Mouse (Mus musculus) liver, embryonic 14.5 days (tissue): ENCODE measurements around the gene Gpr142. TPM values are rescaled to one million over a fixed set of nuclear protein-coding genes. Genes with fewer than 3 reads are reported as not detected.
A peak's percentile ranks its signal among the peaks of the same experiment; 100 is the strongest.

Source experiments
- ATAC-seq: fragments of 200-750 bp; cut with Nextera tagmentation; 2 replicates; pipeline ENCODE4 v1.8.0; 2017; ENCODE audit warnings: moderate number of reproducible peaks, mild to moderate bottlenecking, moderate library complexity; ENCODE audit not compliant: insufficient read depth
- DNase-seq, 3 experiments: peaks; one replicate each; pipeline ENCODE4 v3.0.0-alpha.2; 2012 to 2013; ENCODE audit warnings: low read depth in 3 of 3, low spot score in 3 of 3
- H3K27ac ChIP-seq: fragments of 300-500 bp; sonication (generic); 2 replicates; pipeline ENCODE4 v1.5.1; 2014; ENCODE audit warnings: moderate library complexity, mild to moderate bottlenecking, control low read depth, inconsistent platforms
- H3K27me3 ChIP-seq: fragments of 300-500 bp; sonication (generic); 2 replicates; pipeline ENCODE4 v1.6.1; 2014; ENCODE audit warnings: mild to moderate bottlenecking, low read length, moderate library complexity; ENCODE audit not compliant: control insufficient read depth, insufficient read depth
- H3K36me3 ChIP-seq: fragments of 300-500 bp; sonication (generic); replicated peaks from 2 replicates; pipeline ENCODE4 v1.6.1; 2014; ENCODE audit warnings: low read depth; ENCODE audit not compliant: control insufficient read depth, insufficient read depth
- H3K4me1 ChIP-seq, 2 experiments: fragments of 200-500 bp in 1 of 2; fragments of 300-500 bp in 1 of 2; sonication (generic) in 1 of 2; replicated peaks; 2 replicates each; pipeline ENCODE4 v1.6.1; 2012 to 2014; ENCODE audit warnings: antibody characterized with exemption in 1 of 2, inconsistent platforms in 1 of 2, low read length in 1 of 2; ENCODE audit not compliant: control insufficient read depth in 2 of 2, insufficient read depth in 2 of 2
- H3K4me2 ChIP-seq: fragments of 300-500 bp; sonication (generic); 2 replicates; pipeline ENCODE4 v1.6.1; 2014; ENCODE audit warnings: low read depth, mild to moderate bottlenecking, control low read depth, moderate library complexity
- H3K4me3 ChIP-seq, 2 experiments: fragments of 200-500 bp in 1 of 2; fragments of 300-500 bp in 1 of 2; sonication (generic) in 1 of 2; 2 replicates each; pipeline ENCODE4 v1.5.1; 2012 to 2014; ENCODE audit warnings: low read depth in 2 of 2, low read length in 2 of 2, mild to moderate bottlenecking in 2 of 2, control low read depth in 1 of 2, inconsistent platforms in 1 of 2, moderate library complexity in 1 of 2; ENCODE audit not compliant: insufficient read depth in 1 of 2
- H3K9ac ChIP-seq: fragments of 300-500 bp; sonication (generic); replicated peaks from 2 replicates; pipeline ENCODE4 v1.6.1; 2014; ENCODE audit warnings: mild to moderate bottlenecking, control low read depth, moderate library complexity
- H3K9me3 ChIP-seq: fragments of 300-500 bp; sonication (generic); 2 replicates; pipeline ENCODE4 v1.6.1; 2016; ENCODE audit warnings: low read length, mixed read lengths; ENCODE audit not compliant: control insufficient read depth
- CTCF ChIP-seq: IDR thresholded peaks from 2 replicates; pipeline ENCODE4 v1.5.1; 2016; ENCODE audit warnings: antibody characterized with exemption, low read depth, control low read depth
- EP300 ChIP-seq: IDR thresholded peaks from 2 replicates; pipeline ENCODE4 v1.6.1; 2016; ENCODE audit warnings: antibody characterized with exemption, low read depth
- WGBS: fragments of 180-500 bp; shearing (Covaris S2); extraction: QIAGEN DNeasy Blood & Tissue Kit; methylation state at CpG from one replicate; pipeline ENCODE4 v1.1.7; 2014; ENCODE audit not compliant: insufficient replicate concordance; 5-methylcytosine and 5-hydroxymethylcytosine counted together
- polyA plus RNA-seq, 2 experiments: library from polyadenylated mRNA; depleted of rRNA in 1 of 2; stranded (reverse) in 1 of 2; unstranded in 1 of 2; fragments of >200 nt; fragmentation: Nextera tagmentation in 1 of 2; extraction: Ambion mirVana in 1 of 2; gene quantifications; 2 replicates each; pipeline versions ENCODE4 v1.2.1 to v1.2.3; 2012 to 2014

Gene Gpr142
- polyA plus RNA-seq, 2 experiments, result not detected

GRCm38 (mm10) chr11:114785892-114786291 lies 12.8 kb upstream of the Gpr142 start:
- H3K4me2 ChIP-seq, result no peak overlapping the region
- H3K4me1 ChIP-seq, result no peaks in the 10 kb centered on the region
- TF ChIP-seq EP300 (no peak), CTCF (no peak)
- H3K9ac ChIP-seq, result no peak overlapping the region
- WGBS, result 40% methylated on average over 10 of the region's 10 CpGs
- ATAC-seq (no peak), DNase-seq (no peak)
- H3K27me3 ChIP-seq, result peaks cover 34% of the 10 kb centered on the region
- no peaks in the 10 kb centered on the region for H3K9me3 ChIP-seq
- H3K36me3 ChIP-seq, result no peaks in the 10 kb centered on the region
- H3K4me3 ChIP-seq, result no peak overlapping the region
- no peak overlapping the region for H3K27ac ChIP-seq

GRCm38 (mm10) chr11:114786326-114786725 lies 12.4 kb upstream of the Gpr142 start:
- peaks cover 39% of the 10 kb centered on the region for H3K27me3 ChIP-seq
- no peaks in the 10 kb centered on the region for H3K4me1 ChIP-seq
- no peaks in the 10 kb centered on the region for H3K9me3 ChIP-seq
- H3K4me2 ChIP-seq, result no peak overlapping the region
- ATAC-seq, result no peak
- no peak for DNase-seq
- WGBS, result 4% methylated on average over 43 of the region's 43 CpGs
- H3K27ac ChIP-seq, result no peak overlapping the region
- H3K4me3 ChIP-seq, result no peak overlapping the region
- no peak overlapping the region for H3K9ac ChIP-seq
- H3K36me3 ChIP-seq, result no peaks in the 10 kb centered on the region
- no peak for TF ChIP-seq CTCF
- TF ChIP-seq EP300, result no peak

GRCm38 (mm10) chr11:114787611-114788010 lies 11.1 kb upstream of the Gpr142 start:
- 61% methylated on average over 3 of the region's 3 CpGs for WGBS
- no peaks in the 10 kb centered on the region for H3K4me1 ChIP-seq
- peaks cover 51% of the 10 kb centered on the region for H3K27me3 ChIP-seq
- H3K9me3 ChIP-seq, result no peaks in the 10 kb centered on the region
- ATAC-seq, result no peak
- TF ChIP-seq CTCF, result no peak
- no peak for TF ChIP-seq EP300
- H3K4me2 ChIP-seq, result no peak overlapping the region
- DNase-seq, result no peak
- H3K36me3 ChIP-seq, result no peaks in the 10 kb centered on the region
- H3K4me3 ChIP-seq, result no peak overlapping the region
- no peak overlapping the region for H3K9ac ChIP-seq
- no peak overlapping the region for H3K27ac ChIP-seq

GRCm38 (mm10) chr11:114789061-114789714 lies 9.5 kb upstream of the Gpr142 start:
- peak in 1 of 3 experiments; percentile 17 for DNase-seq
- TF ChIP-seq CTCF (peak; percentile 91), EP300 (no peak)
- H3K27me3 ChIP-seq, result peaks cover 61% of the 10 kb centered on the region
- H3K4me2 ChIP-seq, result no peak overlapping the region; the same call in 1 of the 2 replicates
- 0 out of 2 replicates have a peak, but pooled peaks have one; percentile 31 for ATAC-seq
- H3K36me3 ChIP-seq, result no peaks in the 10 kb centered on the region
- H3K4me3 ChIP-seq, result no peak overlapping the region
- H3K27ac ChIP-seq, result no peak overlapping the region
- no peak overlapping the region for H3K9ac ChIP-seq
- WGBS, result 5% methylated on average over 30 of the region's 30 CpGs
- no peaks in the 10 kb centered on the region for H3K4me1 ChIP-seq
- H3K9me3 ChIP-seq, result no peaks in the 10 kb centered on the region

- Histone ChIP-seq H3K4me3 (no peak overlapping the region), H3K36me3 (no peaks in the 10 kb centered on the region), H3K9ac (no peak overlapping the region), H3K27me3 (peaks cover 61% of the 10 kb centered on the region), H3K4me1 (no peaks in the 10 kb centered on the region), H3K4me2 (no peak overlapping the region), H3K9me3 (no peaks in the 10 kb centered on the region), H3K27ac (no peak overlapping the region)
- ATAC-seq, result no peak
- no peak for DNase-seq
- TF ChIP-seq EP300, result no peak
- TF ChIP-seq CTCF, result no peak
- WGBS, result 53% methylated on average over 9 of the region's 9 CpGs
Observed at GRCm38 (mm10) chr11:114789716-114790115, 9.0 kb upstream of the Gpr142 start.
